Mouse (Mus musculus) spleen, postnatal 14 days (tissue): Measurements from ENCODE around the gene Kifap3.

Experiments
- DNase-seq, 2 experiments: peaks; one replicate each; pipeline ENCODE4 v3.0.0; 2021 to 2022; ENCODE audit warnings: low spot score in 2 of 2

Gene Kifap3

DNA sequence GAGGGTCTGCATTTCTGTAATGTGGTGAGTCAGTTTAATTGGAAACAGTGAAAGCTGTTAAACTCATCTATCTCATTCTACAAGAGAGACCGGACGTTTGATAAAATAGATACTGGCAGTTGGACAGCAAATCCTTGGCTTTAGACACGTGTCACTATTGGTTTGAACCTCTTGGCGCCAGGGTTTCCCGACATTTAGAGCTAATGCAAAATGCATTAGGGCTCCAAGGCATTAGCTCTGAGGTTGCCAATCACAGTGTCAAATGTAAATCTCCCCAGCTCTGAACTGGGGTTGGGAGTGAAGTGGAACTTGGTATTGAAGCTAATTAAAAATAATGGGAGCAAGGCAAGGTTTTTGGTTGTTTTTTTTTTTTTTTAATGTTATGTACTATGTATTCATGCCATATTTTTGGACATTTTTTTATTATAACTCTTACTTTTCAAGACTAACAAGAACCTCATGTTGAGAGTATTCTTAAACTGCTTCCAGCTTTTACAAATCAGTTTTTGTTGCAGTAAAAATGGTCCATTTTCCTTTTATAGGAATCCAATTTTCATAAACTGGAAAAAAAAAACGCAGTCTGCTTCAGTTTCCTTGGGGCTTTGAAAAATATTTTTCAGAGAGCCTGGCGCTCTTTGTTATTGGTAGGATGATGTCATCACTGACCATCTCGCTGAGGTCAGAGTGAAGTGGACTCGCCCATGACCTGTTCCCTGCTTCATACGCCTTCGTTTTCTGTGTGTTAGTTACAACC, 114.6 kb downstream of the Kifap3 start:
- no peak for DNase-seq

DNA sequence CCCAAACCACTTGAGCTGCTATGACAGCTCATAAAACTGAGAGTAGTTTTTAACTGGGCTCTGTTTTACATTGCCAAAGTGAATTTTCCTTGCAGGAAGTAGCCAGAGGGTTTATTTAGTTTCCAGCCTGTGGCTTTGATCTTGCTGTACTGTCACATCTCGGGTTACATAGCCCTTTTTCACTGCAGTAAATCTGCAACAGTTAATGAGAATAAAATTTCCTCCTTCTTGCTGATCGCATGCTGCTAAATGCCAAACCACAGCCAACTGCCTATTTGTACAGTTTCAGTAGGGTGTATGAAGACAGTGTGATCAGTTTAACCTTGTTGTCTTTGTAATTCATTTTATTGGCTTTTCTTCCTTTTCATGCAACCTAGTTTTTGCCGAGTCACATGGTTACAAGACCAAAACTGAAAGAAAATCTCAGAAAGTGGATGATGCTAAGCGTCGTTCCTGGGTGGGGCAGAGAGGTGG, 118.9 kb downstream of the Kifap3 start:
- no peak for DNase-seq

DNA sequence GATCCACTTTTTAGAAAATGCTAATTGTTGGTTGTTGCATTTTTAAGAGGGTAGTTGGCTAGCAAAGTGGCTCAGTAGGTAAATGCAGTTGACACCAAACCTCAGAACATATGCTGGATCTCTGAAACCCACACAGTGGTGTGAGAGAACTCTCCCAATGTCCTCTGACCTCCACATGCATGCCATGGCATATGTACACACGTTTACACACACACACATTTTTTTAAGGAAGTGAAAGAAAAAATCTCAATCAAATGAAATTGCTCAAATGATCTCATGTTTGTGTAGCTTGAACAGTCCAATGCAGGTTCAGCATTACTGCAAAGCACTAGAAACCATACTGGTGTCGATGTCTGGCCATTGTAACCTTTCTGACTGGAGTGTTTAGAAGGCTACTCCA, 120.2 kb downstream of the Kifap3 start:
- no peak for DNase-seq

DNA sequence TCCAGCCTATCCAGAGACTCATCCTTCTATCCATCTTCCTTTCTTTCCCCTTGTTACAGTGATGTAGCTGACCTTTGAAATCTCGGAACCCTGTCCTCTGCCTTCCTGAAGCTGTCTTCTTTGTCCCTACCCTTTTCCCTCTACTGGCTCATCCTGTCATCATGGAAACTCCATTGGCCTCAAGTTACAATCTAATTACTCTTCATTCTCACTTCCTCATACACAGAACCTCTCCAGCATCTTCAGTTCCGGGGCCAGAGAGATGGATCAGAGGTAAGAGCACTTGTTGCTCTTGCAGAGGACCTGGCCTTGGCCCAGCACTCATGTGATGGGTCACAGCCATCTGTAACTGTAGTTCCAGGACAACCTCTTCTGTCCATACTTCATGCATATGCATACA, 120.8 kb downstream of the Kifap3 start:
- no peak for DNase-seq

DNA sequence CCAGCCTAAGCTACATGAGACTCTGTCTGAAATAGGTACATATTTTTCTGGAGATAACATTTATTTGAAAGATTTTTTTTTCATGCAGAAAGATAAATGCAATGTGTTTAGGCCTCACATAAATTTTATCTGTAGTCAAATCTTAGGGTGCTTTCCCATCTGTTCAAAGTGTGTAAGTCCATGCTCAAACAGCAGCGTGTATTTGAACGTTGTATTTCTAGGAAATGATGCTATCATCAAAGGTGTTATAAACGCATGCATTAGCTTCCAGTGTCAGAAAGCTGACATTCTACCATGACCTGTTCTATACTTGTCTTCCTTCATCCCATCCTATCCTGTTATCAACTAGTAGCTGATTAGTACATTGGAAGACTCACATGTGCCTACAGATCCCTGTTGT, 124.0 kb downstream of the Kifap3 start:
- DNase-seq = no peak

DNA sequence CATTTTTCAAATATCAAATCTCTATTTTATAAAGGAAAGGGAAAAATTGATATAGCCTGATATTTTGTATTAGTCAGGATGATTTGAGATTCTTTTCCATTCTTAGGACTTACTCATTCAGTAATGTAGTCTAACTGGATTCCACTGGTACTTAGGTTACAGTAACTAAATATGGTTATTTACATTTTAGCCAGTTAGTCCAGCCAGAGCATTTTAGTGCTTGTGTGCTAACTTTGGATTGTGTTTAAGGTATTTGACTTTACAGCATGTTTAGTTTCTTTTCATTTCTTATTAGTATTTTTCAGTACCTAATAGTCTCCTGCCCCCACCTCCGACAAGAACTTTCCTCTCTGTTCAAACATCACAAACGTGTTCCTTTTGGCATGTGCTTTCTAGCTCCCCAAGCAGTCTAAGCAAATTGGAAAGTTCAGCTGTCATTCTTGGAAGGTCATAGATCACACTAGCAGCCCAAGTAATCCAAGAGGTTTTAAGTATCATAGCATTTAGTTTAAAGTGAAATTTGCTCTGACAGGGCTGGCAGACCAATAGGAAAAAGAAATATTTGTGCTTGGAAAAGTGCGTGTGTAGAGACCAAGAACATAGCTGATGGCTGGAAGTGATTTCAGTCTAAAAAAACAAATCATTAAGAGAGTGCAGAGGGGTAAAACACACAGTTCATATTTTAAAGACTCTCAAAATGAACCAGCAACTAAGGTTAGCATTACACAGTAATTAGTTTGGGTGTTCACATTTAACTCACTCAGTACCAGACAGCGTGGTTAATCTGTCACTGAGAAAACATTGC, 127.8 kb downstream of the Kifap3 start:
- DNase-seq = no peak

DNA sequence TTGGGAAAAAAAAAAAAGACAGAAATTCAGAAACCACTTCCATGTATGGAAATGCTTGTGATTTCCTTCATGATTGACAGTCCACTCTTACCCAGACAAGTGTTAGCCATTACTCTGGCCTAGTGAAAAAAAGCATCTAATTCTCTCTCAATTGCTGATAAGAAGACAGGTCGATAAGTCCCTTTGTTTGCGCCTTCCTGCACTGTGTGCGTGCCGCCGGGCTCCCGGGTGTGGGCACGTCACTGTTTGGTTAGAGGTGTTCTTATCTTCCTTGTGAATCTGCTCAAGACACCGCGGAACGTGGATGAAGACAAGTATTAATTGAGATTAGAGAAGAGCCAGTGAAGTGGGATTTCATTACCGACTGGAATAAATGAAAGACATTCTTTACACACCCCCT, 129.0 kb downstream of the Kifap3 start:
- DNase-seq = no peak

DNA sequence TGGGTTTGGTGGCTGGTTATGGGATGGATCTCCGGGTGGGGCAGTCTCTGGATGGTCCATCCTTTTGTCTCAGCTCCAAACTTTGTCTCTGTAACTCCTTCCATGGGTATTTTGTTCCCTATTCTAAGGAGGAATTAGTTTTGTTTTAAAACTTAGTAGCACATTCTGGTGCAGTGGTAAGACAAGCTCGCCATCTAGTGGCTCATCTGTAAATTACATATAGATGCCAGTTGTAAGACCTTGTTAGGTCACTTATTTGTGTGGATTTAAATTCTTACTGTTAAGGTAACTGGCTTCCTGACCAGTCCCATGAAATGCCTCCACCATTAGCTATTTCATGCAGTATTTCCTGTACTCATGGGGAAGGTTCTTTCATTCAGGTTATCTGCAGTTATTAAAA, 131.0 kb downstream of the Kifap3 start:
- DNase-seq = no peak

DNA sequence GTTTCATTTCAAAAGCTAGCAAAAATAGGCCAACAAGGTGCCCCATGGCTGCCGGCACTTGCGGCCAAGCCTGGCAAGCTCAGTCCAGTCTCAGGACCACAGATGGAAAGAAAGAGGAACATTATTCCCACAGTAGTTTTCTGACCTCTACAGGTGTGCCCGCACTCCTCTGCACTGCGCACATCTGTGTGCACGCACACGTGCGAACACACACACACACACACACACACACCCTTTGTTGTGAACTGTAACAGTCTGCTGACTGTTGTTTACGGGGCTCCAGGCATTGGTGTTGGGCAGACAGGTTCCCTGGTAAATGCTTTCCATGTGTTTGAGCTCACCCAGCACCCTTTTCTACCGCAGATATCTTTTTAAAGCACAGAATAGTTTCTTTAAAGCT, 131.4 kb downstream of the Kifap3 start:
- DNase-seq = no peak

DNA sequence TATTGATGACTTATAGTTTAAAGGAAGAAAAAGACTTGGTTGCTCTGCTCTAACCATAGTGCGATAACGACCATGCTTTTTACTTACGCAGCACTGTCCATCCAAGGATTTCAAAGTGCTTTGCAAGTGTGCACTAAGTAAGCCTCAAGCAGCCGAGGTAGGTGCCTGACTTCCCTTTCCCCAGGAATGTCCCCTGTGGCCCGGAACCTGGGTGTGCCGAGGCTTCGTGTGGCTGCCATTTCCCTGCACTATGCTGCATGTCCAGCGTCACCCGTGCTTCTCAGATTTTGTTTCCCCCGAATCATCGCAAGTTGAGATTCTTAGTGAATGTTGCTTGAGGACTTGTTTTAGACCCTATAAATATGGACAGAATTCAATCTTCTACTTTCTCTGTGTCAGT, 132.6 kb downstream of the Kifap3 start:
- no peak for DNase-seq

DNA sequence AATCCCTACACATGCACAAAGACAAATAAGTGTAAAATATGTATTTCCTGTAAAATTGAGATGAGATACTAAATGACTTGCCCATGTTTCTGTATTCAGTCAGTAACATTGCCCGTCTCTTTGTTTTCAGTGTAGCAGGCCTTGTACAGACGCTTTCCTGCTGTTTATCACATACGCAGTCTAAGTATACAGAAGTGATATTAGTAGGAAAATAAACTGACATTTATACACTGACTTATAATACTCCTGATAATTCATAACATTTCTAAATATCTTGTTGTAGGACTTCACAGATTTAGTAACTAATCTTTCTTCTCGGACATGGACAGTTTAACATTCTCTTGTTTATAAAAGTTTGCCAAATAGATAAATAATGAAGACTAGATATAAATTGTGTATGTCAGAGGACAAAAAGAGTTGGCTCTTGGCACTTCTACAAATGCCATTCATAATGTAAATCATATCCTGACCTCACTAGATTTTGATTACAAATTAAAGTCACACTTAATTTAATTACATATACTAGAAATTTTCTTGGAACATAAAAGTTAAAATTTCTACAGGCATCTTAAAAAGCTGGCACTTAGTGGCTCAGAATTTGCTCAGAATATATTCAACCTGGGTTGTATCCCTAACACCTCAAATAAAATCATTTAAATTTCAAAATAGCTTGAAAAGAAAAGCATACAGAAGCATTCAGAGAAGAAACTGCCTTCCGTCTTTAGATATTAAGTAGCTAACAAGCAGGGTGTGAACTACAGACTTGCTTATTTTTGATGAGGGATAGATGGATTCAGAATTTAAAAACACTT, 138.2 kb downstream of the Kifap3 start:
- DNase-seq = no peak

DNA sequence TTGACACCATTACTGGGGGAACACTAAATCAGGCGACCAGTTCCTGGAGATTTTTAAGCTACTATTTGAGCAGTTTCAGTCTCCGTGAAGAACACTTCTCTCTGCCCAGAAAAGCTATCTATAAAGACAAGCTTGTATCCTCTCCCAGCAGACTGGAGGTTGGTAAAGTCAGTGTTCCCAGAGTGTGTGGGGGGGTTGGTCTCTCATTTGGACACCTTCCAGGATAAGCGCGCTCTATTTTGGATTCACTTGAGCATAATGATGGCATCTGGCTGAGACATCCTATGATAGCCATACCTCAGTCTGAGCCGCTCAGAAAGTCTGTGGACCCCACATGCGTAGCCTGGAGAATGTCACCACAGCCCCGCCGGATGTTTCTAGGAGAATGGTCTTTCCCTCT, 144.7 kb downstream of the Kifap3 start:
- DNase-seq = no peak

DNA sequence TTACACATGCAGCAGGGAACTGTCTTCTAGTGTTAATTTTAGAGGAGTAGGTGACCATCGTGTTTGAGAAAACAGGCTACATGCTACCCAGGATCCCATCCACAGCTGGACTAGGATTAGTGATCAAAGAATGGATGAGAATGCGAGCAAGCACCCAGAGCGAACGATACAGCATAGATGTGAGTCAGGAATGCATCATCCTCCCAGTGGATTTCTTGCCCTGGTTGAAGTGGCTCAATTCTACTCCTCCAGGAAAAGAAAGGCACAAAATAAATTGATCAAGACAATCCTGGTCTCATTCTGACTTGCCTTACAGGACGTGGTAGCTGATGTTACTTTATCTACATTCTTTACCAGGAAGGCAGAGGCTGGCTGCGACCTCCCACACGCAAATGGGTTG, 149.5 kb downstream of the Kifap3 start, which contains the start of gene Scyl3:
Gene Scyl3, plus strand, starts transcription at position 255 of the 400 bp plus-strand sequence.
- DNase-seq = no peak

DNA sequence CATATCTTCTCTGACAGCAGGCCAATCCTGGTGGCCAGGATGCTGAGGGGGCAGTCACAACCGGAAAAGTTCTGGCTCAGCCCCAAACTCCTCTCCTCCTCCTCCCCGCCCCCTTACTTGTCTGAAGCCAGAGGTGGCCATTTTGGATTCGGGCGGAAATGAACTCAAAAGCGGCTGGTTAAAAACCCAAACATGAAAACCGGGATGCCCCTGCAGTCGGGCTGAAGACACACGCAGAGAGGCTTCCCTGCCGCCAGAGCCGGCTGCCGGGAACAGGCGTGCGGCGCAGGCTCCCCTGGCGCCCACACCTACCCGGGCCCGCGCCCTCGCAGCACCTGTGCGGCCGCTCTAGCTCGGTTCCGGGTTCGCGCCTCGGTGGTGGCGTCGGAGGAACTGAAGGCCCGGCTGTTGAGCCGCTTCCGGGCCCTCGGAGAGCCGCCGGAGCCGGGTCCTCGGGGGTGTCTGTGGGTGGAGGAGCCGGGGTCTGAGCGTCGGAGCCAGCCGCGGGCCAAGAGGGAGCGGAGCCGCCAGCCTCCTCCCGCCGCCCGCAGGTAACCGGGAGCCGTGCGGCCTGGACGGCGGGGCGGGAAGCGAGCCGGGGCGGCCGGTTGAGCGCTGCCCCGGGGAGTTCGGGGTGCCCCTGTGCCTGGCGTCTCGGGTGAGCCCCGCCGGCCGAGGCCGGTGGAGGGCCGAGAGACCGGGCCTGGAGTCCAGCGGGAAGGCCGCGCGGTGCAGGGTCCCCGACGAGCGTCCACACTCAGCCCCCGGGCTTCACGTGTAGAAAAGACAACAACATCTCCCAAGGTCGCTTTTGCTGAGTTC, 150.5 kb downstream of the Kifap3 start:
- peak; percentile 70 to 79 for DNase-seq

DNA sequence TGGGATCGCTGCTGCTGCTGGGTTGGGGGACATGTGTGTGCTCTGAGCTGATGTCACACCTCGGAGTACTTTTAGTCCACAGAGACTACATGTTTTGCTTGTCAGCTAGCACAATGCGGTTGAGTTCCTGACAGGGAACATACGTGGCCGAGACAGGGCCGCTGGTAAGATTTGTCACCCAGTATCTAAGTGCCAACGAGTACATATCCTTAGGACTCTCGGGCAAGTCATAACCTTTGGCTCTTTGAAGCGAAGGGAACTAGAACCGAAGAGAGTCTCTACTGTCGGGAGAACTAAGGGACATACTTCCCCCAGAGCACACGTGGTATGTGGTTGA, 151.0 kb downstream of the Kifap3 start:
- DNase-seq = peak in 1 of 2 experiments; percentile 4

DNA sequence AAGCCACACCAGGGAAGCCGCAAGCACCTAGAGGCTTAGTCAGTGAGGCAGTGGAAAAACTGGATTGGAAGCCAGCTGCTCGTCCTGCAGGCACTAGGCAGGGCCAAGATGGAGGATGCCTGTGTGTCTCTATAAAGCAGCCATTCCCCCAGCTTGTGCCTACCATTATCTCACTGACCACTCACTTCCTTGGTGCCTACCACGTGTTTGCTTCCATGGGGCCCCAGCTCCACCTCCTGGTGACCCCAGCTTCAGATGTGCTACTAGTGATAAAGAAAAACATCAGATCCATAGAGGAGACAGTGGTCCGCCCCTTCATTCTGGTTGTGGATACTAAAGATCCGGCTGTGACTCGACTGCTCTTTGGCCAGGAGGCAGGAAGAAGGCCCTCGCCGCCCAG, 152.4 kb downstream of the Kifap3 start:
- no peak for DNase-seq

DNA sequence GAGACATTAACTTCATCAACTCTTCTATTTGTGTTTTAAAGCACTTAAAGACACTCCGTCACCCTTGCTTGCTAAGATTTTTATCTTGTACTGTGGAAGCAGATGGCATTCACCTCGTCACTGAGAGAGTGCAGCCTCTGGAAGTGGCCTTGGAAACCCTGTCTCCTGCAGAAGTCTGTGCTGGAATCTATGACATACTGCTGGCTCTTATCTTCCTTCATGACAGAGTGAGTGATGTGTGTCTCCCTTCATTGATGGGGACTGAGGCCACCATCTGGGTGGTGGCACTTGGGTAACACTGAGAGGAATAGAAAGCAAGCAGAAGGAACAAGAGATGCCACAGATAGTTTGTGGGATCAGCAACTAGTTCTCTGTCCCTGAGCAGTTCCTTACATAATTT, 155.2 kb downstream of the Kifap3 start:
- DNase-seq = no peak

DNA sequence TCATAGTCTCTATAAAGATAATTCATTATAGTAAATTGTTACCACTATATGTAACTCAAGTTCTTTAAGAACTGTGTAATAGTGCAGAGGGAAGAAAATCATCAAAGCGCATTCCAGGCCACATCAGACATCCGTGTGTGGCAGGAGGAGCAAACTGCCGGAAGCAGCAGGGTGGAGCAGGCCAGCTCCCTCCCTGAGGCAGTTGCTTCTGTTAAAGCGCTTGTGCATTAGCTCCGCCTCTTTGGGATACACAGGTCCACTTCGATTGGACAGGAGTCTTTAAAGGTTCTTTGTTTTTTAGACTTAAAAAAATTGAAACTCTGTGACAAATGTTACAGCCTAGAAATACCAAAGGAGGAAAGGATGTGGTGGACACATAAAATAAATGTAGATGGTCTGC, 162.7 kb downstream of the Kifap3 start:
- no peak for DNase-seq

DNA sequence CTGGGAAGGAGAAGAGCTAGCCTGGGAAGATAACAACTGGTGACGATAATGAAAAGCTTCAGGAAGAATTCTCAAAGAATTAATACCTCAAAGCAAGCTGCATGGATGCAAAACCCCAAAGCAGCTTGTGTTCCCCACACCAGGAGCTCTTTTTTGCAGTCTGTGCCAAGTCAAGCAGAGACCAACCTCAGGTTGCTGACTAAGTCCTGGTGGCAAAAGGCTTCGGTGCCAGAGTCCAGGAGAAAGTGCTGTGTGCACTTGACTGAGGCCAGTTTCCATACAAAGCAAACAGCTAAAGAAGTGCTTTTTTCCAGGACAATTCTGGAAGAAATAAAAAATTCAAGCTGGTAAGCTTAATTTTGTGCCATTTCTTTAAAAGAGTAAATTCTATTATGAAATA, 174.0 kb downstream of the Kifap3 start:
- DNase-seq = no peak

DNA sequence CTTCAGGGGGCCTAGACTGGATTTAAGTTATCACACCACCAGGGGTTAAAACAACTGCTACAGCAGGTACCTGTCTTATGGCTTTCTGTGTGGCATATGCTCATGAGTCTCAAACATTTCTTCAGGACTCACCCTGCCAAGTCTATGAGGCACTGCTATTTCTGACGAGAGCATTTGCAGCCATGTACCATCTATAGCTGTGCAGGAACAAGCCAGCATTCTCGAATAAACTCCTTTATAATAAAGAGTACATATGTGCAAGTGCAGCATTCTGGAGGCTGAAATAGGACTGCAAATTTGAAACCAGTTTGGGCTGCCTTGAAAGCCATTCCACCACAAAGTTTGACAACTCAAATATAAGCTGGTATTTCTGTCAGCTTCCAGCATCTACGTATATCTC, 178.7 kb downstream of the Kifap3 start:
- DNase-seq = no peak

DNA sequence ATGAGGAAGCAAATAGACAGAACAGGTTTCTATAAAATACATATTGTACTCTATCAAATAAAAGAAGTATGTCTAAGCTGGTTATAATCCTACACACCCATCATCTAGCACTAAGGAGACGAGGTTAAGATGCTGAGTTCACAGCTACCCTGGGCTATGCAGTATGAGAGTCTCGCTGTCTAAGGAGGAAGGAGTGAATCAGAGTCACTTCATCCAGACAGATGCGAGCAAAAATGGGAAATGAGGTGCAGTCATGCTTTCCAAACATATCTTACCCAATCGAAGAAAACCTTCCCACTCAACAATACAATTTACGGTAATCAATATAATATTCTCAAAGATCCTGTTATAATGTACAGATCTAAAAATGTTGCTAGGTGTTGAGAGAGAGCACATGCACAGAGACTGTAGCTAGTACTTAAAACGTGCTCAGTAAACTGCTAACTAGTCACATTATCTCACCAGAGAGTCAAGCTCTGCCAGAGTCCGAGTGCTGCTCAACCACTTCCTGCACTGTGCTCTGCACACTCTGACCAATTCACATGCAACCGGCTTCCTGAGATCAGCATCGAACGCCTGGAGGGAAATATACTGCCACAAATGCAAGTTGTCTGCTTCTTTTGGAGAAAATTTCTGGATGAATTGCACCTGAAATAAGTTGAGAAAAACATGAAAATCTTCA, 184.8 kb downstream of the Kifap3 start:
- DNase-seq = no peak
